Mouse (Mus musculus) myocyte (in vitro differentiated cells): ENCODE data around the gene Fanci. TPM values are rescaled to one million over a fixed set of nuclear protein-coding genes. Genes with fewer than 3 reads are reported as not detected.

Experiments used
- H3K27me3 ChIP-seq: one replicate; pipeline ENCODE4 v1.6.1; 2011; ENCODE audit not compliant: control insufficient read depth, insufficient read depth, insufficient read length
- H3K36me3 ChIP-seq: one replicate; pipeline ENCODE4 v1.6.1; 2011; ENCODE audit not compliant: control insufficient read depth, insufficient read depth
- H3K4me2 ChIP-seq: one replicate; pipeline ENCODE4 v1.6.1; 2011; ENCODE audit warnings: low read depth, control low read depth
- H3K4me3 ChIP-seq: one replicate; pipeline ENCODE4 v1.5.1; 2011; ENCODE audit warnings: mild to moderate bottlenecking, control low read depth, moderate library complexity
- H3K79me2 ChIP-seq: one replicate; pipeline ENCODE4 v1.6.1; 2011; ENCODE audit not compliant: control insufficient read depth, insufficient read depth
- H3ac ChIP-seq: one replicate; pipeline ENCODE4 v1.6.1; 2011; ENCODE audit not compliant: control insufficient read depth, insufficient read length
- CEBPB ChIP-seq: IDR thresholded peaks from 2 replicates; pipeline ENCODE4 v1.6.1; 2011; ENCODE audit warnings: mild to moderate bottlenecking, moderate library complexity; ENCODE audit not compliant: poor library complexity, insufficient read depth, severe bottlenecking
- E2F4 ChIP-seq: IDR thresholded peaks from one replicate; pipeline ENCODE4 v1.6.1; 2011; ENCODE audit warnings: mild to moderate bottlenecking, control low read depth, moderate library complexity; ENCODE audit not compliant: insufficient read depth
- MAX ChIP-seq: IDR thresholded peaks from one replicate; pipeline ENCODE4 v1.6.1; 2011; ENCODE audit warnings: low read depth, mild to moderate bottlenecking, control low read depth
- MYOD1 ChIP-seq, 3 experiments: IDR thresholded peaks; one replicate each; pipeline ENCODE4 v1.6.1; 2011; ENCODE audit warnings: control low read depth in 2 of 3, low read depth in 2 of 3, mild to moderate bottlenecking in 2 of 3, moderate library complexity in 1 of 3; ENCODE audit not compliant: insufficient read length in 2 of 3, control insufficient read depth in 1 of 3
- MYOG ChIP-seq, 3 experiments: IDR thresholded peaks; one replicate each; pipeline ENCODE4 v1.6.1; 2011; ENCODE audit warnings: control low read depth in 2 of 3, low read depth in 2 of 3, mild to moderate bottlenecking in 2 of 3; ENCODE audit not compliant: insufficient read length in 2 of 3, control insufficient read depth in 1 of 3, insufficient read depth in 1 of 3
- POLR2A ChIP-seq: IDR thresholded peaks from one replicate; pipeline ENCODE4 v1.6.1; 2011; ENCODE audit warnings: low read depth, mild to moderate bottlenecking, control low read depth, moderate library complexity; ENCODE audit not compliant: insufficient read length
- POLR2AphosphoS2 ChIP-seq: IDR thresholded peaks from one replicate; pipeline ENCODE4 v1.6.1; 2011; ENCODE audit warnings: low read depth, control low read depth; ENCODE audit not compliant: insufficient read length
- REST ChIP-seq: IDR thresholded peaks from one replicate; pipeline ENCODE4 v1.6.1; 2011; ENCODE audit warnings: mild to moderate bottlenecking, control low read depth, moderate library complexity; ENCODE audit not compliant: insufficient read depth, insufficient read length
- SRF ChIP-seq: IDR thresholded peaks from one replicate; pipeline ENCODE4 v1.6.1; 2011; ENCODE audit warnings: low read depth; ENCODE audit not compliant: control insufficient read depth, insufficient read length
- TCF12 ChIP-seq: IDR thresholded peaks from one replicate; pipeline ENCODE4 v1.6.1; 2011; ENCODE audit warnings: mild to moderate bottlenecking, control low read depth; ENCODE audit not compliant: poor library complexity, insufficient read depth, severe bottlenecking
- TCF3 ChIP-seq: IDR thresholded peaks from one replicate; pipeline ENCODE4 v1.6.1; 2011; ENCODE audit warnings: low read depth, control low read depth; ENCODE audit not compliant: insufficient read length
- USF1 ChIP-seq: IDR thresholded peaks from one replicate; pipeline ENCODE4 v1.6.1; 2011; ENCODE audit warnings: low read depth, mild to moderate bottlenecking, control low read depth, moderate library complexity
- polyA plus RNA-seq: library from polyadenylated mRNA; unstranded; fragments of >200 nt; fragmentation: generic; extraction: Trizol; gene quantifications from one replicate; pipeline ENCODE4 v1.2.1, GENCODE M21; 2012; ENCODE audit warnings: missing spikeins

The Fanci gene
- polyA plus RNA-seq, 1 experiment: 1.6 TPM

- Histone ChIP-seq H3K27me3 (peaks cover 7% of the 10 kb centered on the region), H3K4me2 (no peak overlapping the region)
- no peak for TF ChIP-seq REST
- TF ChIP-seq TCF3: no peak
- no peak for TF ChIP-seq SRF
- TF ChIP-seq MYOG (IDR thresholded peaks at IDR 0.05; ENCODE audit: control insufficient read depth in 1 of 3, insufficient read depth in 1 of 3, insufficient read length in 2 of 3, low read depth in 2 of 3): no peak
- TF ChIP-seq POLR2A: no peak
- TF ChIP-seq MAX: no peak
- TF ChIP-seq MYOD1 (IDR thresholded peaks at IDR 0.05; ENCODE audit: control insufficient read depth in 1 of 3, insufficient read length in 2 of 3, low read depth in 2 of 3): no peak
- TF ChIP-seq E2F4: no peak
- no peak for TF ChIP-seq TCF12
- TF ChIP-seq USF1: no peak
- no peak for TF ChIP-seq CEBPB
- TF ChIP-seq POLR2AphosphoS2: no peak
These were observed 20.3 kb upstream of the Fanci start for GRCm38 (mm10) chr7:79371321-79371879.

GRCm38 (mm10) chr7:79374017-79374416, 17.7 kb upstream of the Fanci start:
- H3K79me2 ChIP-seq: no peaks in the 10 kb centered on the region
- H3K27me3 ChIP-seq: peaks cover 20% of the 10 kb centered on the region
- no peaks in the 10 kb centered on the region for H3K36me3 ChIP-seq
- no peak overlapping the region for H3K4me3 ChIP-seq
- H3K4me2 ChIP-seq: no peak overlapping the region
- no peak overlapping the region for H3ac ChIP-seq
- TF ChIP-seq REST (no peak), TCF12 (no peak), MYOD1 (IDR thresholded peaks at IDR 0.05; ENCODE audit: control insufficient read depth in 1 of 3, insufficient read length in 2 of 3, low read depth in 2 of 3) (no peak), POLR2A (no peak), SRF (no peak), USF1 (no peak), E2F4 (no peak), CEBPB (no peak), POLR2AphosphoS2 (no peak), MYOG (IDR thresholded peaks at IDR 0.05; ENCODE audit: control insufficient read depth in 1 of 3, insufficient read depth in 1 of 3, insufficient read length in 2 of 3, low read depth in 2 of 3) (no peak), TCF3 (no peak), MAX (no peak)

More at GRCm38 (mm10) chr7:79371321-79371879, 20.3 kb upstream of the Fanci start:
- Histone ChIP-seq H3K4me3 (no peak overlapping the region), H3K79me2 (no peaks in the 10 kb centered on the region), H3ac (no peak overlapping the region), H3K36me3 (no peaks in the 10 kb centered on the region)

GRCm38 (mm10) chr7:79375594-79375993, 16.1 kb upstream of the Fanci start:
- Histone ChIP-seq H3K4me2 (no peak overlapping the region), H3K27me3 (peaks cover 30% of the 10 kb centered on the region), H3K4me3 (no peak overlapping the region), H3ac (no peak overlapping the region), H3K79me2 (no peaks in the 10 kb centered on the region), H3K36me3 (no peaks in the 10 kb centered on the region)
- TF ChIP-seq MAX (no peak), E2F4 (no peak), TCF12 (no peak), POLR2AphosphoS2 (no peak), MYOD1 (IDR thresholded peaks at IDR 0.05; ENCODE audit: control insufficient read depth in 1 of 3, insufficient read length in 2 of 3, low read depth in 2 of 3) (no peak), POLR2A (no peak), USF1 (no peak), TCF3 (no peak), REST (no peak), CEBPB (no peak), MYOG (IDR thresholded peaks at IDR 0.05; ENCODE audit: control insufficient read depth in 1 of 3, insufficient read depth in 1 of 3, insufficient read length in 2 of 3, low read depth in 2 of 3) (no peak), SRF (no peak)

GRCm38 (mm10) chr7:79376516-79377275, 15.0 kb upstream of the Fanci start:
- Histone ChIP-seq H3K79me2 (no peaks in the 10 kb centered on the region), H3K4me3 (no peak overlapping the region), H3K27me3 (peaks cover 38% of the 10 kb centered on the region), H3K4me2 (no peak overlapping the region), H3ac (no peak overlapping the region), H3K36me3 (no peaks in the 10 kb centered on the region)
- no peak for TF ChIP-seq CEBPB
- TF ChIP-seq POLR2A: no peak
- TF ChIP-seq E2F4: no peak
- no peak for TF ChIP-seq TCF12
- TF ChIP-seq MYOD1 (IDR thresholded peaks at IDR 0.05; ENCODE audit: control insufficient read depth in 1 of 3, insufficient read length in 2 of 3, low read depth in 2 of 3): no peak
- no peak for TF ChIP-seq SRF
- no peak for TF ChIP-seq TCF3
- no peak for TF ChIP-seq USF1
- no peak for TF ChIP-seq POLR2AphosphoS2
- no peak for TF ChIP-seq MYOG (IDR thresholded peaks at IDR 0.05; ENCODE audit: control insufficient read depth in 1 of 3, insufficient read depth in 1 of 3, insufficient read length in 2 of 3, low read depth in 2 of 3)
- no peak for TF ChIP-seq MAX
- TF ChIP-seq REST: no peak
